ENCODE assay signal across 19 mouse cellular contexts in the genomic region with DNA sequence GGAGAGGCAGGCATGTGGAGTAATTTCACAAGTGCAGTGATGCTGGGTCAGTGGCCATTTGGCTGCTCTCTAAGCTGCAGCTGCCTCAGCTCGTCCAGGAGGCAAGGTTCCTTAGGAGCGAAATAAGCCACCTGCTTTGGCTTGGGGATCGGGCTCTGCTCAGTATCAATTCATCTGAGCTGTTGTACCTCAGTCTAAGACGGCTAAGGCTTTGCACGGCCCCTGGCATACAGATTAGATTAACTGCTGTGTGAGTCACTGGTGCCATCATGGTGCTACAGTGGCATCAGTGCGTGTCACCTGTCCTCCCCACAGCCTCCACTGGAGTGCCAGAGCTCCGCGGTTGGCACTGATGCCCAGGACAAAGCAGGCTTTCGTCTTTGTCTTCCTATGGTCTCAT.
DNase-seq lines count a peak whose midpoint lies in the region; TF ChIP-seq lines count a peak whose summit lies in the region.
"Had no signal": no experiment of that assay in that cellular context is flagged by ENCODE, and none has a peak within 500 bp of the region (broad histone marks: within the 10 kb centered on the region; RNA-seq: fewer than 3 reads in every experiment).

No protein-coding gene starts in this region.

- no peak for TF ChIP-seq CTCF in E14TG2a.4 (conservative IDR thresholded peaks at IDR 0.05; ENCODE audit: low read length)

- peak; percentile 45 to 57 for DNase-seq in cerebellum, adult 18-20 months
- no peak for DNase-seq in cerebellum, adult 8-10 months
- DNase-seq in MN1 (ENCODE audit: low spot score), result peak; percentile 29
- DNase-seq in cerebellum, postnatal 36 days, result peak; percentile 33 to 43
- no peak for DNase-seq in retina, embryonic 14.5 days (ENCODE audit: low spot score)
- no peak for DNase-seq in kidney, adult 18-20 months
- DNase-seq: adrenal gland, adult 8-10 months; embryo, embryonic 11 days; forebrain, postnatal 0 days; gastrocnemius, postnatal 14 days; kidney, adult 2 months had no signal

- H3K27me3 ChIP-seq in E14TG2a.4 (ENCODE audit: insufficient read depth, low read length), result no peaks in the 10 kb centered on the region
- H3K27me3 ChIP-seq: embryonic facial prominence, embryonic 15.5 days; forebrain, embryonic 12.5 days; heart, embryonic 12.5 days; intestine, embryonic 15.5 days; kidney, embryonic 15.5 days had no signal

- H3K9me3 ChIP-seq in E14TG2a.4 (ENCODE audit: low read length), result no peaks in the 10 kb centered on the region
- H3K9me3 ChIP-seq: embryonic facial prominence, embryonic 15.5 days; forebrain, embryonic 12.5 days; heart, embryonic 12.5 days; hindbrain, embryonic 10.5 days; intestine, embryonic 15.5 days; kidney, embryonic 15.5 days had no signal

- H3K36me3 ChIP-seq in E14TG2a.4 (ENCODE audit: insufficient read depth, low read length), result peaks cover 7% of the 10 kb centered on the region

- H3K4me3 ChIP-seq in E14TG2a.4 (replicated peaks; ENCODE audit: low read length), result peak overlapping the region; percentile 11; the same call in 1 of the 2 replicates
- H3K4me3 ChIP-seq: embryonic facial prominence, embryonic 15.5 days; erythroblast, embryonic 14.5 days; forebrain, embryonic 12.5 days; heart, embryonic 12.5 days; hindbrain, embryonic 10.5 days; intestine, embryonic 15.5 days; kidney, embryonic 15.5 days had no signal

- peaks cover 44% of the 10 kb centered on the region for H3K4me1 ChIP-seq in E14TG2a.4 (replicated peaks; ENCODE audit: low read depth, low read length)

Comparison
In these comparisons a context has a peak if more than half of its experiments do, and no peak if none do; other contexts are left out.
1. DNase-seq: peak in cerebellum, adult 18-20 months (2 of 2), MN1 (single experiment) and cerebellum, postnatal 36 days (2 of 2); none in cerebellum, adult 8-10 months (single experiment), retina, embryonic 14.5 days (single experiment) and kidney, adult 18-20 months (single experiment).